Mouse (Mus musculus) megakaryocyte, embryonic 14.5 days (primary cell): Measurements from ENCODE around the gene Dusp16. TPM values are rescaled to one million over a fixed set of nuclear protein-coding genes. Genes with fewer than 3 reads are reported as not detected.

Experiments used
- H3K27me3 ChIP-seq: replicated peaks from 2 replicates; pipeline ENCODE3; 2012; ENCODE audit warnings: inconsistent platforms
- H3K36me3 ChIP-seq: replicated peaks from 2 replicates; pipeline ENCODE3; 2012; ENCODE audit warnings: low read length, inconsistent platforms, mixed read lengths
- H3K4me1 ChIP-seq: 2 replicates; pipeline ENCODE4 v1.6.1; 2012; ENCODE audit warnings: inconsistent platforms
- H3K4me3 ChIP-seq: replicated peaks from 2 replicates; pipeline ENCODE3; 2012; ENCODE audit warnings: moderate library complexity, mild to moderate bottlenecking, inconsistent platforms
- H3K9me3 ChIP-seq: 2 replicates; pipeline ENCODE4 v1.6.1; 2012; ENCODE audit warnings: inconsistent platforms
- FLI1 ChIP-seq: IDR thresholded peaks from 2 replicates; pipeline ENCODE4 v1.6.1; 2012; ENCODE audit warnings: low read length, inconsistent platforms, mixed read lengths
- GATA1 ChIP-seq: IDR thresholded peaks from 3 replicates; pipeline ENCODE4 v1.6.1; 2012; ENCODE audit warnings: mixed read lengths, low read length, inconsistent platforms, borderline replicate concordance
- polyA plus RNA-seq: library from polyadenylated mRNA; stranded (reverse); fragments of >175 nt; gene quantifications from 2 replicates; pipeline ENCODE4 v1.2.3, GENCODE M21; 2012; ENCODE audit warnings: low replicate concordance; ENCODE audit not compliant: insufficient read depth

Gene Dusp16
- polyA plus RNA-seq, 1 experiment, result 1.0 TPM

- Histone ChIP-seq H3K36me3 (no peaks in the 10 kb centered on the region), H3K4me3 (no peak overlapping the region), H3K9me3 (no peaks in the 10 kb centered on the region), H3K27me3 (no peaks in the 10 kb centered on the region), H3K4me1 (no peaks in the 10 kb centered on the region)
- TF ChIP-seq GATA1 (no peak), FLI1 (no peak)
Observed at GRCm38 (mm10) chr6:134745876-134746275, 46.5 kb downstream of the Dusp16 start.

GRCm38 (mm10) chr6:134743568-134743967 lies 48.9 kb downstream of the Dusp16 start:
- TF ChIP-seq GATA1 (no peak), FLI1 (no peak)
- Histone ChIP-seq H3K4me3 (no peak overlapping the region), H3K4me1 (no peaks in the 10 kb centered on the region), H3K27me3 (no peaks in the 10 kb centered on the region), H3K9me3 (no peaks in the 10 kb centered on the region), H3K36me3 (peaks cover 13% of the 10 kb centered on the region)

- Histone ChIP-seq H3K4me1 (no peaks in the 10 kb centered on the region), H3K9me3 (0 out of 2 replicates have a peak, but pooled peaks cover 3% of the 10 kb centered on the region), H3K4me3 (no peak overlapping the region), H3K36me3 (peaks cover 24% of the 10 kb centered on the region), H3K27me3 (no peaks in the 10 kb centered on the region)
- TF ChIP-seq GATA1, result no peak
- no peak for TF ChIP-seq FLI1
Observed at GRCm38 (mm10) chr6:134736853-134737252, 55.6 kb downstream of the Dusp16 start.

- Histone ChIP-seq H3K36me3 (peaks cover 13% of the 10 kb centered on the region), H3K4me1 (peaks cover 7% of the 10 kb centered on the region), H3K4me3 (no peak overlapping the region), H3K9me3 (0 out of 2 replicates have a peak, but pooled peaks cover 3% of the 10 kb centered on the region), H3K27me3 (no peaks in the 10 kb centered on the region)
- TF ChIP-seq GATA1 (no peak), FLI1 (no peak)
Observed at GRCm38 (mm10) chr6:134733800-134734221, 58.6 kb downstream of the Dusp16 start.

- peaks cover 6% of the 10 kb centered on the region for H3K36me3 ChIP-seq
- 0 out of 2 replicates have a peak, but pooled peaks cover 3% of the 10 kb centered on the region for H3K9me3 ChIP-seq
- H3K27me3 ChIP-seq, result no peaks in the 10 kb centered on the region
- H3K4me1 ChIP-seq, result peaks cover 7% of the 10 kb centered on the region
- TF ChIP-seq GATA1, result no peak
- TF ChIP-seq FLI1, result no peak
- no peak overlapping the region for H3K4me3 ChIP-seq
Observed at GRCm38 (mm10) chr6:134732813-134733212, 59.6 kb downstream of the Dusp16 start.

GRCm38 (mm10) chr6:134730978-134731377 lies 61.4 kb downstream of the Dusp16 start:
- TF ChIP-seq FLI1, result no peak
- TF ChIP-seq GATA1, result no peak
- Histone ChIP-seq H3K36me3 (peaks cover 3% of the 10 kb centered on the region), H3K9me3 (no peaks in the 10 kb centered on the region), H3K4me1 (peaks cover 11% of the 10 kb centered on the region), H3K4me3 (no peak overlapping the region), H3K27me3 (no peaks in the 10 kb centered on the region)

- Histone ChIP-seq H3K27me3 (no peaks in the 10 kb centered on the region), H3K4me3 (no peak overlapping the region), H3K9me3 (no peaks in the 10 kb centered on the region), H3K4me1 (peaks cover 8% of the 10 kb centered on the region; the same call in 1 of the 2 replicates), H3K36me3 (peaks cover 28% of the 10 kb centered on the region)
- TF ChIP-seq FLI1, result no peak
- TF ChIP-seq GATA1, result no peak
Observed at GRCm38 (mm10) chr6:134725406-134725805, 67.0 kb downstream of the Dusp16 start.

GRCm38 (mm10) chr6:134723833-134724553 lies 68.4 kb downstream of the Dusp16 start:
- Histone ChIP-seq H3K36me3 (peaks cover 42% of the 10 kb centered on the region), H3K4me1 (peaks cover 12% of the 10 kb centered on the region), H3K4me3 (no peak overlapping the region), H3K9me3 (no peaks in the 10 kb centered on the region), H3K27me3 (no peaks in the 10 kb centered on the region)
- TF ChIP-seq GATA1, result no peak
- no peak for TF ChIP-seq FLI1

GRCm38 (mm10) chr6:134723326-134723725 lies 69.1 kb downstream of the Dusp16 start:
- no peaks in the 10 kb centered on the region for H3K27me3 ChIP-seq
- TF ChIP-seq GATA1, result no peak
- no peak for TF ChIP-seq FLI1
- H3K4me1 ChIP-seq, result peaks cover 16% of the 10 kb centered on the region
- no peaks in the 10 kb centered on the region for H3K9me3 ChIP-seq
- peaks cover 48% of the 10 kb centered on the region for H3K36me3 ChIP-seq
- H3K4me3 ChIP-seq, result no peak overlapping the region

GRCm38 (mm10) chr6:134722906-134723305 lies 69.5 kb downstream of the Dusp16 start:
- TF ChIP-seq FLI1 (no peak), GATA1 (no peak)
- H3K36me3 ChIP-seq, result peaks cover 52% of the 10 kb centered on the region

More at GRCm38 (mm10) chr6:134722906-134723305, 69.5 kb downstream of the Dusp16 start:
- H3K4me1 ChIP-seq, result peaks cover 21% of the 10 kb centered on the region
- no peaks in the 10 kb centered on the region for H3K9me3 ChIP-seq
- H3K27me3 ChIP-seq, result no peaks in the 10 kb centered on the region
- H3K4me3 ChIP-seq, result no peak overlapping the region
